Mouse (Mus musculus) MEL (cell line): ENCODE measurements around the gene Hist1h2ba.
A peak's percentile ranks its signal among the peaks of the same experiment; 100 is the strongest.

Source experiments
- CTCF ChIP-seq, 3 experiments: IDR thresholded peaks in 2 of 3; conservative IDR thresholded peaks in 1 of 3; 2 replicates each; pipeline ENCODE4 v1.5.1; 2011 to 2012; ENCODE audit warnings: low read length in 3 of 3, low read depth in 2 of 3, mild to moderate bottlenecking in 2 of 3, improper control_type of control experiment in 1 of 3, inconsistent platforms in 1 of 3, mixed read lengths in 1 of 3, moderate library complexity in 1 of 3; ENCODE audit not compliant: control insufficient read depth in 1 of 3, insufficient read depth in 1 of 3, poor library complexity in 1 of 3, severe bottlenecking in 1 of 3
- GABPA ChIP-seq: IDR thresholded peaks from 2 replicates; pipeline ENCODE4 v1.6.1; 2012; ENCODE audit warnings: low read depth, mild to moderate bottlenecking, inconsistent platforms, low read length, improper control_type of control experiment, moderate library complexity
- HCFC1 ChIP-seq: IDR thresholded peaks from 2 replicates; pipeline ENCODE4 v1.6.1; 2012; ENCODE audit warnings: low read depth, mild to moderate bottlenecking, inconsistent platforms, low read length, improper control_type of control experiment, moderate library complexity
- MAZ ChIP-seq: IDR thresholded peaks from 2 replicates; pipeline ENCODE4 v1.6.1; 2012; ENCODE audit warnings: low read depth, mild to moderate bottlenecking, inconsistent platforms, low read length, improper control_type of control experiment
- USF2 ChIP-seq, 2 experiments: IDR thresholded peaks; 2 replicates each; pipeline ENCODE4 v1.6.1; 2011 to 2012; ENCODE audit warnings: improper control_type of control experiment in 2 of 2, low read length in 2 of 2, borderline replicate concordance in 1 of 2, inconsistent platforms in 1 of 2, low read depth in 1 of 2, mild to moderate bottlenecking in 1 of 2; ENCODE audit not compliant: insufficient read depth in 1 of 2

DNA sequence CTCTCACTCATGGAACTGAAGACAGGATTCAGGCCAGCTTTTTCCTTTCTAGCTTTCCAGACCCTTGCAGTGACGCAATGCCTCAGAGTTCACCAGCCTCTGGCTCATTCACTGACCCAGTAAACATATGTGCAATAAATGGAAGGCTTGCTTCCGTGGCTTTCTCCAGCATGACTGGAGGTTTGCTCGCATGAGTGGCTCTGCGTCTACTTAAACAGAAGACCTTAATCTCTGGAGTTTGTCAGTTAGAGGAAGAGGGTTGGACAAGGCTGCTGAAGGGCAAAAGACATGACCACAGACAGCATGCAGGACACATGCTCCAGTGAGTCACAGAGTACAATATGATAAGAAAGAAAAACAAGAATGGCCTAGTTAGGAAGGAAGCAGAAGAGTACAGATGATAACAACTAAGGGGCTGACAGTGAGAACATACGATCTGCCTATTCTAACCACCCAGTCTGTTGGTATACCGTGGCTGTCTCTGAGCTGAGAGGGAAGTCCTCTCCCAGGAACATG is 20.1 kb downstream of the Hist1h2ba start:
- TF ChIP-seq CTCF (IDR thresholded peaks at IDR 0.05 in 2 of 3, conservative IDR thresholded peaks at IDR 0.05 in 1 of 3; ENCODE audit: control insufficient read depth in 1 of 3, insufficient read depth in 1 of 3, low read depth in 2 of 3, low read length in 3 of 3, poor library complexity in 1 of 3, severe bottlenecking in 1 of 3): no peak
- no peak for TF ChIP-seq GABPA
- no peak for TF ChIP-seq USF2 (IDR thresholded peaks at IDR 0.05; ENCODE audit: borderline replicate concordance in 1 of 2, insufficient read depth in 1 of 2, low read depth in 1 of 2, low read length in 2 of 2)
- 0 out of 2 replicates have a peak, but pooled peaks have one; percentile 58 for TF ChIP-seq MAZ
- TF ChIP-seq HCFC1: no peak; the same call in none of the 2 replicates
